Mouse (Mus musculus) adrenal gland, adult 18-20 months (tissue): ENCODE results near the gene Sh3rf1. TPM values are rescaled to one million over a fixed set of nuclear protein-coding genes. Genes with fewer than 3 reads are reported as not detected.

Experiments used
- total RNA-seq, 2 experiments: library from RNA; stranded (reverse); gene quantifications; 1 replicate in 1 of 2; 2 replicates in 1 of 2; pipeline ENCODE4 v1.2.3; 2021

The Sh3rf1 gene
- total RNA-seq, 2 experiments from 2014 or later: 5.3 to 9.9 TPM

Other genes starting within 250 kb of the Sh3rf1 start
- gene Clcn3, start 240.6 kb upstream of the Sh3rf1 start, total RNA-seq: 10 to 100 TPM; 34.3 to 43.4 TPM
- gene Nek1, start 230.7 kb upstream of the Sh3rf1 start, total RNA-seq: 10 to 100 TPM; 11.9 to 16.2 TPM